Mouse (Mus musculus) kidney, adult 2 months (tissue): ENCODE results near the gene Nfkbil1.

Experiments used
- CTCF ChIP-seq: fragments of 200-500 bp; conservative IDR thresholded peaks from 2 replicates; pipeline ENCODE4 v1.5.1; 2011; ENCODE audit warnings: low read depth, mild to moderate bottlenecking, control low read depth, low read length, moderate library complexity, mixed read lengths; ENCODE audit not compliant: insufficient read depth, insufficient read length
- POLR2A ChIP-seq: fragments of 200-500 bp; IDR thresholded peaks from one replicate; pipeline ENCODE4 v1.6.1; 2011; ENCODE audit warnings: low read depth, low read length, control low read depth

GRCm38 (mm10) chr17:35197126-35197525 lies 38.5 kb downstream of the Nfkbil1 start:
- TF ChIP-seq CTCF (no peak), POLR2A (no peak)
